Mouse (Mus musculus) neural tube, embryonic 12.5 days (tissue): ENCODE measurements around the gene Sigirr. TPM values are rescaled to one million over a fixed set of nuclear protein-coding genes. Genes with fewer than 3 reads are reported as not detected.

Experiments used
- ATAC-seq: fragments of 200-750 bp; cut with Nextera tagmentation; 2 replicates; pipeline ENCODE4 v1.8.0; 2017; ENCODE audit warnings: low read depth, mild to moderate bottlenecking, moderate TSS enrichment, moderate library complexity; ENCODE audit not compliant: low FRiP score
- H3K27ac ChIP-seq: fragments of 300-500 bp; sonication (generic); 2 replicates; pipeline ENCODE4 v1.5.1; 2016
- H3K27me3 ChIP-seq: fragments of 300-500 bp; sonication (generic); replicated peaks from 2 replicates; pipeline ENCODE4 v1.6.1; 2016; ENCODE audit warnings: mild to moderate bottlenecking
- H3K36me3 ChIP-seq: fragments of 300-500 bp; sonication (generic); 2 replicates; pipeline ENCODE4 v1.6.1; 2016; ENCODE audit warnings: mild to moderate bottlenecking
- H3K4me1 ChIP-seq: fragments of 300-500 bp; sonication (generic); 2 replicates; pipeline ENCODE4 v1.6.1; 2016
- H3K4me2 ChIP-seq: fragments of 300-500 bp; sonication (generic); replicated peaks from 2 replicates; pipeline ENCODE4 v1.6.1; 2016; ENCODE audit warnings: mild to moderate bottlenecking
- H3K4me3 ChIP-seq: fragments of 300-500 bp; sonication (generic); 2 replicates; pipeline ENCODE4 v1.5.1; 2016
- H3K9ac ChIP-seq: fragments of 300-500 bp; sonication (generic); 2 replicates; pipeline ENCODE4 v1.6.1; 2016; ENCODE audit warnings: mild to moderate bottlenecking
- H3K9me3 ChIP-seq: fragments of 300-500 bp; sonication (generic); 2 replicates; pipeline ENCODE4 v1.6.1; 2016; ENCODE audit warnings: mild to moderate bottlenecking
- WGBS: fragments of 180-500 bp; shearing (Covaris S2); methylation state at CpG from one replicate; pipeline ENCODE4 v1.1.7; 2016; 5-methylcytosine and 5-hydroxymethylcytosine counted together
- polyA plus RNA-seq: library from polyadenylated mRNA; unstranded; fragments of >200 nt; fragmentation: Nextera tagmentation; extraction: Ambion mirVana; gene quantifications from 2 replicates; pipeline ENCODE4 v1.2.1, GENCODE M21; 2016

The Sigirr gene
- polyA plus RNA-seq, 1 experiment from 2014 or later = 2.3 TPM

DNA sequence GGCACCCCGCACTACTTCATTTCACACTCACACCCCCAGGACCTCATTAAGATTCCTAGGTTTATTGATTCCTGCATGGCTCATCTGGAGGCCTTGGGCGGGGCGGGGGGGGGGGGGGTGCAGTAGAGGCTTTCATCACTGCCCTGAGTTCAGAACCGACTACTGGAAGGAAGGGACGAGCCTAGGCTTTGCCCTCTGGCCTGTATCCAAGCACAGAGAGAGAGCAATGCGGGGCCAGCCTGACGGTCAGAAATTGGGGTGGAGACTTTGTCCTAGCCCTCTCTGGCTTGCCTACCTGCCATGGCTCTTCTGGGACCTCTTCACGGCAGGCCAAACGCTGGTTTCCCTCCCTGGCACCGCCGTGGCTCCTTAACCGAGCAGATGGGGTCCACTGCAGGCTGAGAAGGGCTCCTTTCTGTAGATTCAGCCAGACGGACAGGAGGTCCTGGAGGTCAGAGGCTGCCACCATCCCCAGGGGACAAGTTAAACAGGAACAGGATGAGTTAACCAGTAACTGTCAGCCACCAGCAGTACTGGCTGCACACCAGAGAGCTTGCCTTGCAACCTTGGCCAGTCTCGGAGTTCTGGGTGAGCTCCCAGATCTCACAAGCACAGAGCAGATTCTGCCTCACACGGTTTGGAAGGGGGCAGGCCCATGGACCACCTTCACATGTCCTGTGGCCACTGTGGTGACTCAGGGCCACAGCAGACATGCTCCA, 5.7 kb downstream of the Sigirr start:
- ATAC-seq = no peak
- H3K4me1 ChIP-seq = peaks cover 6% of the 10 kb centered on the region
- H3K9ac ChIP-seq = no peak overlapping the region
- H3K36me3 ChIP-seq = no peaks in the 10 kb centered on the region
- WGBS = 60% methylated on average over 15 of the region's 15 CpGs
- H3K4me2 ChIP-seq = no peak overlapping the region
- H3K9me3 ChIP-seq = no peaks in the 10 kb centered on the region
- H3K27ac ChIP-seq = no peak overlapping the region
- H3K27me3 ChIP-seq = peaks cover 34% of the 10 kb centered on the region
- H3K4me3 ChIP-seq = no peak overlapping the region

DNA sequence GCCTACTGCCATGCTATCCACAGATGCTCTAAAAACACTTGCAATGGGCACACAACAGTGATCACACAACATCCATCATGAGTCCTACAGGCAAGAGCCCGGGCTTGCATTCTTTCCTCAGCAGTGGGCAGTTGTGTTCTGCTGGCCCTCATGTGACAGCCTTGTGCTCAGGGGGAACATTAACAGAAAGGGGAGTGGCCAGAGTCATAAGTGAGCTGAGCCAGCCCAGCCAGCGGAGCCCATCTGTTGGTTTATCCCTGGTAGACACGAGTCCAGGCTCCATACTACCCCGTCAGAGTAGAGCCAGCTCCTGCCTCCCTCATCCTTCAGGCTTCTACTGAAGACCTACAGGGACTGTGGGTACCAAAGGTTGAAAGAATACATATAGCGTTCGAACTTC, 6.4 kb downstream of the Sigirr start:
- WGBS = 75% methylated on average over 6 of the region's 6 CpGs
- peaks cover 34% of the 10 kb centered on the region for H3K27me3 ChIP-seq
- H3K4me1 ChIP-seq = 0 out of 2 replicates have a peak, but pooled peaks cover 4% of the 10 kb centered on the region

DNA sequence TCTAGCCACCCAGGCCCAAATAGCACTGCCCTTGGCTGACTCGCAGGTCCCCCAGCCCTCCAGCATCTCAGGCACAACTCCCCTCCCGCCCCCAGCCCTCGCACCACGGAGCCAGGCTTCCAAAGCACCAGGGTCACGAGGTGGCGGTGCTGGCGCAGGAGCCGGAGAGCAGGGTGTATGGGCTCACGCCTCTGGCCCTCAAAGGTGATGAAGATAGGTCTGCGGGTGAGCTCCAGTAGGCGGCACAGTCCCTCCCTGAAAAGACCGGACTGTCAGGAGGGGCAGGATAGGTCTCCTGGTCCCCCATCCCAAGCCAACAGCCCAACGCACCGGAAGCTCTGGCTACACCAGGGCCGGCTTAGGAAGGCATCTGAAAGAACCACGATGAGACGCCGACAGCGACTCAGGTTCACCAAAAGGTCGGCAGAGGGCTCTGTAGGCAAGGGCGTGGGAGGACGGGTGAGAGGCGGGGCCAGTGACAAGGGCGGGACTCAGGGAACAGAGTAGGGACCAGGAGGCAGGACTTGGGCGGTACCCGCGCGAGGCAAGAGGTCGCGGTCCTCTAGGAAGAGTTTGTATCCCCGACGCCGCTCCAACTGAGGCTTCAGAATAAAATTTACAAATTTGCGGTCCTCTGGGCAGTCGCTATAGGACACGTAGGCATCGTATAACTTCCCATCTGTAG, 8.2 kb downstream of the Sigirr start:
- H3K36me3 ChIP-seq = no peaks in the 10 kb centered on the region
- H3K9ac ChIP-seq = no peak overlapping the region
- H3K9me3 ChIP-seq = no peaks in the 10 kb centered on the region
- H3K4me3 ChIP-seq = peak overlapping the region; percentile 7; the same call in 1 of the 2 replicates
- peaks cover 12% of the 10 kb centered on the region; the same call in 1 of the 2 replicates for H3K4me1 ChIP-seq
- H3K4me2 ChIP-seq = peak overlapping the region; percentile 56
- peaks cover 41% of the 10 kb centered on the region for H3K27me3 ChIP-seq
- ATAC-seq = peak; percentile 74
- no peak overlapping the region for H3K27ac ChIP-seq
- WGBS = 5% methylated on average over 37 of the region's 37 CpGs

More for the DNA sequence above, 6.4 kb downstream of the Sigirr start:
- H3K36me3 ChIP-seq = no peaks in the 10 kb centered on the region
- H3K9me3 ChIP-seq = no peaks in the 10 kb centered on the region
- H3K27ac ChIP-seq = no peak overlapping the region
- H3K4me3 ChIP-seq = no peak overlapping the region
- no peak for ATAC-seq
- H3K4me2 ChIP-seq = no peak overlapping the region
- H3K9ac ChIP-seq = no peak overlapping the region

DNA sequence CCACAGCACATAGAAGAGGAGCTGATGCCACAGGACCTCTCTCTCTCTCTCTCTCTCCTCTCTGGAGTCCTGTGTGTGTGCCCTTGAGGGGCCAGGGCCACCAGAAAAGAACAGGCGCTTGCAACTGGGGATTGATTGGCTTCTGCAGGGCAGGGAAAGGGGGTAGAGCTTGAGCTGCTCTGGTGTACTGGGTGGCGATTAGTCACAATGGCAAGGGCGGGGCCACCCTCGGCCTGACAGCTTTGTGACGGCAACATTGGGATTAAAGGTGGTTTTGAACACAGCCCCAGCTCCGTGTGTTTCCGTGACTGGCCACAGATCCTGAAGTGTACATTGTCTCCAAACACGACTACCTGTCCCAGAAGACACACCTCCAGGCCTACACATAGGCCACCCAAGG, 10.1 kb downstream of the Sigirr start:
- Histone ChIP-seq H3K4me3 (no peak overlapping the region), H3K27me3 (peaks cover 44% of the 10 kb centered on the region), H3K9me3 (no peaks in the 10 kb centered on the region), H3K27ac (no peak overlapping the region), H3K4me2 (no peak overlapping the region), H3K36me3 (no peaks in the 10 kb centered on the region), H3K9ac (no peak overlapping the region), H3K4me1 (peaks cover 12% of the 10 kb centered on the region; the same call in 1 of the 2 replicates)
- 63% methylated on average over 8 of the region's 8 CpGs for WGBS
- ATAC-seq = no peak

DNA sequence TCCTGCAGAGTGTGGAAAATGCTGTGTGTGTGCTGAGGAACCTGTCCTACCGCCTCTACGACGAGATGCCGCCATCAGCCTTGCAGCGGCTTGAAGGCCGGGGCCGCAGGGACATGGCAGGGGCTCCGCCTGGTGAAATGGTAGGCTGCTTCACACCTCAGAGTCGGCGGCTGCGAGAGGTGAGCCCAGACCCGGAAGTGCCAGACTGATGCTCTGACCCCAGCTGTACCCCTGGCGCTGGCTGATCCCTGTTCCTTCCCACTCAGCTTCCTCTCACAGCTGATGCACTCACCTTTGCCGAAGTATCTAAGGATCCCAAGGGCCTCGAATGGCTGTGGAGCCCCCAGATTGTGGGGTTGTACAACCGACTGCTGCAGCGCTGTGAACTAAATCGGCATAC, 11.9 kb downstream of the Sigirr start:
- ATAC-seq = no peak
- no peak overlapping the region for H3K4me3 ChIP-seq
- H3K36me3 ChIP-seq = no peaks in the 10 kb centered on the region
- peaks cover 8% of the 10 kb centered on the region; the same call in 1 of the 2 replicates for H3K4me1 ChIP-seq
- no peak overlapping the region for H3K27ac ChIP-seq
- no peak overlapping the region for H3K9ac ChIP-seq
- WGBS = 15% methylated on average over 18 of the region's 18 CpGs
- no peaks in the 10 kb centered on the region for H3K9me3 ChIP-seq
- peak overlapping the region; percentile 37 for H3K4me2 ChIP-seq
- peaks cover 44% of the 10 kb centered on the region for H3K27me3 ChIP-seq

DNA sequence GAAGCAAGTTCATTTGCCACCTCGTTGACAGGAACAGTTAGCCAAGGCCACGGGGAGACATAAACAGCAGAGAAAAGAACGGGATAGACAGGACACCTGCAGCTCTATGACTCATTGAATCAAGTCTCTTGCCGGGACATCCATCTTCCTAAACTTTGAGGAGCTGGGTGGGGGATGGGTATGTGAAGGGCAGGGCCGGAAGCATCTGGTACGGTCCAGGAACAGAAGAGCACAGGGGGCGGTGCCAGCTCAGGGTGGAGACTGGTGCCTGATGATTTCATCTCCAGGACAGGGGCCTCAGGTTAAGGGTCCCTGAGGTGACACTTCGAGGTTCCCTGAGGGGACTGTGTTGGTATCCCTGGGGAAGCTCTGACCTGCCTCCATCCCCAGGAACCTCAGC, 12.5 kb downstream of the Sigirr start:
- no peak for ATAC-seq
- H3K9me3 ChIP-seq = no peaks in the 10 kb centered on the region
- H3K27me3 ChIP-seq = peaks cover 44% of the 10 kb centered on the region
- H3K4me2 ChIP-seq = peak overlapping the region; percentile 37; the same call in 1 of the 2 replicates
- no peak overlapping the region for H3K9ac ChIP-seq
- 38% methylated on average over 8 of the region's 8 CpGs for WGBS
- no peaks in the 10 kb centered on the region for H3K36me3 ChIP-seq
- H3K4me3 ChIP-seq = no peak overlapping the region
- H3K4me1 ChIP-seq = peaks cover 8% of the 10 kb centered on the region; the same call in 1 of the 2 replicates
- no peak overlapping the region for H3K27ac ChIP-seq

DNA sequence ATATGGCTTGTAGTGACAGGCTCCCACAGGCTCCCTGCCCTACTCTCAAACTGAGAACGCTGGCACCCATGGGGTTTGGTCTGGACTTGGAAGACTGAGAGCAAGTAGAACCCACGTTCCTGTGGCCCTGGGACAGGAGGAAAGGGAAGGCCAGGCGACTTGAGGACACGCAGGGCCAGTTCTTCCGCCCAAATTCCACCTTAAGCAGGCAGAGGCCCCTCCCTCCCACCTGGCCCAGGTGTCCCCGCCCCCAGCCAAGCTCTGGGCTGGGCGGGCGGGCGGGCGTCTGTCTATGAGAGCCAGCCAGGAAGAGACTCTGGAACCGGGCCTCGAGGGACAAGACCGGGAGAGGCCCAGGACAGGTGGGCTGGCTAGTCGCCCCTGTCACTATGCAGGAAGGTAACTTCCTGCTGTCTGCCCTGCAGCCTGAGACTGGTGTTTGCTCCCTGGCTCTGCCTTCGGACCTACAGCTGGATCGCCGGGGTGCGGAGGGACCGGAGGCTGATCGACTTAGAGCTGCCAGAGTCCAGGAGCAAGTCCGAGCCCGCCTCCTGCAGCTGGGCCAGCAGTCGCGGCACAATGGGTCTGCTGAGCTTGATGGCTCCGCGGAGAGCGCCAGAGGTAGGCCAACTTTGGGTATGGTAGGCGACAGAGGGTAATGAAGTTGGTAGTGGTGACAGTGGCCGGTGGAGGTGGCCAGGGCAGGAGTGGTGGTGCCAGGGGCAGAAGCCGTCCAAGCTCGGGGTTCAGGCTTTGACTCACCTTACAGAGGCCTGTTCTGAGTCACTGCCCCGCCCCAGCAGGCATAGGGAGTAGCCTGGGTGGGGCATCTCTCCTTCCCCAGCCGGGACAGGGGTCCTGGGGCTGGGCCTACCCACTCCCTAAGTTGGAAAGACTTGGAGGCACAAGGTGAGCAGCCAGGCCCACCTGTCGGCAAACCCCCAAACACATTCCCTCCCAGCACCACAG, 20.6 kb downstream of the Sigirr start:
- no peak for ATAC-seq
- no peaks in the 10 kb centered on the region for H3K4me1 ChIP-seq
- H3K9me3 ChIP-seq = no peaks in the 10 kb centered on the region
- no peak overlapping the region for H3K4me2 ChIP-seq
- 23% methylated on average over 34 of the region's 34 CpGs for WGBS
- peaks cover 18% of the 10 kb centered on the region for H3K27me3 ChIP-seq
- H3K36me3 ChIP-seq = no peaks in the 10 kb centered on the region
- H3K27ac ChIP-seq = no peak overlapping the region
- H3K4me3 ChIP-seq = no peak overlapping the region
- H3K9ac ChIP-seq = no peak overlapping the region

DNA sequence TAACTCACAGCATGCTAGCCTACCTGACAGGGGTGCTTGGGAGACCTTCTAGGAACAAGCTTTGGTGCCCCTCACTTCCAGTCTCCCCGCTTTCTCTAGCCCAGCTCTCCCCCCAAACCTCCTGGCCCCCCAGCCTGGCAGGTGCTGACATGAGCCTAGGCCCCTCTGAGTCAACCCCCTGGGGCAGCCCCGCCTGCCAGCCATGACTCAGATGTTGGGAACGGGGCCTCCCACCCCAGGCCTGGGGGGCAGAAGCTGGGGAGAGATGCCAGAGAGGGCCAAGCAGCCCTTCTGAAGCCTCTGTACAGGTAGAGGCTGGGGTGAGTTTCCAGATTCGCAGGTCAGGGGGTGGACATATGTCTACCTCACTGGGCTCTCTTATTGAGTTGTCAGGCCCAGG, 21.5 kb downstream of the Sigirr start:
- H3K4me2 ChIP-seq = no peak overlapping the region
- H3K4me3 ChIP-seq = no peak overlapping the region
- H3K9me3 ChIP-seq = no peaks in the 10 kb centered on the region
- peaks cover 18% of the 10 kb centered on the region for H3K27me3 ChIP-seq
- 74% methylated on average over 4 of the region's 4 CpGs for WGBS
- ATAC-seq = no peak
- no peak overlapping the region for H3K27ac ChIP-seq
- no peaks in the 10 kb centered on the region for H3K36me3 ChIP-seq
- no peak overlapping the region for H3K9ac ChIP-seq
- H3K4me1 ChIP-seq = no peaks in the 10 kb centered on the region

DNA sequence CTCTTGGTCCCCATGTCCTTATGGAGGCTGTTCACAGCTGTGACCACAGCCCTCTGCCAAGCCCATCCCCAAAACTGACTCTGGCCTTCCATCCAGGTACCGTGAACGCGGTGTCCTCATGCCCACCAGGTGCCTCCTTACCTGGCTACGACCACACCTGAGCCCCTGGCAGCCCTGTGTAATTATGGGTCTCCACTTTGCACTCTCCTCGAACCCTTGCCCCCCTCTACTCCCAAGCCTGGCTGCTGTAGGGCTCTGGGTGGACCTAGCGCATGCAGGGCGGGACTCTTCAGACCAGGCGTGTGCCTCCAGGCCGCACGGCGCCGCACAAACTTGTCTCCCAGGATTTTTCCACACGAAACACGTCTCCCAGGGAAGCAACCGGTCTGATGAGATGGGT, 22.5 kb downstream of the Sigirr start, which contains the start of gene Pkp3:
Gene Pkp3 (plus strand): TSS at position 378 of the 400 bp plus-strand sequence.
- H3K36me3 ChIP-seq = no peaks in the 10 kb centered on the region
- ATAC-seq = no peak
- no peaks in the 10 kb centered on the region for H3K9me3 ChIP-seq
- WGBS = 94% methylated on average over 15 of the region's 15 CpGs
- H3K9ac ChIP-seq = no peak within 1 kb of the TSS
- no peak within 1 kb of the TSS for H3K4me3 ChIP-seq
- H3K4me2 ChIP-seq = no peak within 1 kb of the TSS
- peaks cover 18% of the 10 kb centered on the region for H3K27me3 ChIP-seq
- no peaks in the 10 kb centered on the region for H3K4me1 ChIP-seq
- no peak within 1 kb of the TSS for H3K27ac ChIP-seq

DNA sequence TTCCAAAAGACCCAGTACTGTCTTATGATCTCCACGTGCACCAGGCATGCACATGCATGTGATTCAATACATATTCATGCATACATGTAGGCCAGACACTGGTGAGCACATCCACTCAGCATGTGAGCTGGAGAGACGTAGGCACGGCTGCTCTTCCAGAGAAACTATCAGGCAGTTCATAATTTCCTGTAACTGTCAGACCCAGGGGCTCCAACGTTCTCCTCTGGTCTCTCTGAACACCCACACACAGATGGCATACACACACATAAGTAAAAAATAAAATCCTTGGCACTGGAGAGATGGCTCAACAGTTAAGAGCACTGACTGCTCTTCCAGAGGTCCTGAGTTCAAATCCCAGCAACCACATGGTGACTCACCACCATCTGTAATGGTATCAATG, 26.6 kb downstream of the Sigirr start:
- Histone ChIP-seq H3K27ac (no peak overlapping the region), H3K9ac (no peak overlapping the region), H3K4me1 (peaks cover 13% of the 10 kb centered on the region; the same call in 1 of the 2 replicates), H3K4me3 (no peak overlapping the region), H3K9me3 (no peaks in the 10 kb centered on the region), H3K27me3 (peaks cover 18% of the 10 kb centered on the region), H3K36me3 (peaks cover 2% of the 10 kb centered on the region), H3K4me2 (no peak overlapping the region)
- 84% methylated on average over 4 of the region's 4 CpGs for WGBS
- ATAC-seq = no peak

DNA sequence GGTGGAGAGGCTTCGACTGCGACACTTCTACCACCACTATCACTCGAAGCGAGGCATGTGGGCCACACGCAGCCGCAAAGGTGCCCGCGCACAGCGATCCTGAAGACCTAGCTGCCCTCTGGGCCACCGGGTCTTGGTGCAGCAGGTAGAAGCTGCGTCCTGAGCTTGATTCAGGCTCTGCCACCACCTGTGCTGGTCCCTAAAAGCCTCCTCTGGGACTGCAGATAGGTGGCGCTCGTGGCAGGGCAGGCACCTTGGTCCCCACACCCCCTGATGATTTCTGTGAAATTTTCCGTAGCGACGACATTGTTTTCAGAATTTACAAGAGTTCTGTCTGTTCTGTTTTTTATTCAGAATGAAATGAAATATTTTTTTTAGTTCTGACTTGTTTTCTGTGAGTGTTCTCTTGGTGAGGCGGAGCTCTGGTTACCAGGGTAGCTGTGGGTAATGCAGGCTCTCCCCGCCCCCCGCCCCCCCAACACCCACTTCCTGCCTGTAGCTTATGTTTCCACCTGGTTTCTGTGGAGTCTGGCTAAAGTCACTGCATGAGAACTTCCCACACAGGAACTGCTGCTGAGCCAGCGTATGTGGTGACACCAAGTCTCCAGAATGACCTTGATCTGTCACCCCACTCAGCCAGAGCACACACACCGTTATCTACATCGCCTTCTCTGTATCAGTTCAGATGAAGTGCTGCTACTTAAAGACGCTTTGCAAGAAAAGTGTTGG, 28.2 kb downstream of the Sigirr start:
- peaks cover 13% of the 10 kb centered on the region; the same call in 1 of the 2 replicates for H3K4me1 ChIP-seq
- no peak overlapping the region for H3K4me2 ChIP-seq
- H3K9me3 ChIP-seq = no peaks in the 10 kb centered on the region
- H3K27ac ChIP-seq = no peak overlapping the region
- H3K36me3 ChIP-seq = peaks cover 18% of the 10 kb centered on the region
- ATAC-seq = no peak
- H3K9ac ChIP-seq = no peak overlapping the region
- peaks cover 18% of the 10 kb centered on the region for H3K27me3 ChIP-seq
- 35% methylated on average over 23 of the region's 23 CpGs for WGBS
- no peak overlapping the region for H3K4me3 ChIP-seq
